Mouse (Mus musculus) naive thymus-derived CD4-positive, alpha-beta T cell, adult 2 months (primary cell): ENCODE results near the gene Slc25a5.

Experiments
- DNase-seq: peaks from one replicate; pipeline ENCODE4 v3.0.0-alpha.2; 2011; ENCODE audit warnings: low read depth

The Slc25a5 gene

GRCm38 (mm10) chrX:36839391-36839790 lies 43.9 kb downstream of the Slc25a5 start:
- DNase-seq, result no peak

- DNase-seq, result no peak
Measured at GRCm38 (mm10) chrX:36841698-36842097, 46.2 kb downstream of the Slc25a5 start.

- DNase-seq, result no peak
Measured at GRCm38 (mm10) chrX:36843346-36843990, 48.0 kb downstream of the Slc25a5 start.

- no peak for DNase-seq
Measured at GRCm38 (mm10) chrX:36847152-36847551, 51.7 kb downstream of the Slc25a5 start.
